Mouse (Mus musculus) liver, adult 10 weeks (tissue): ENCODE data around the gene Dpf1. TPM values are rescaled to one million over a fixed set of nuclear protein-coding genes. Genes with fewer than 3 reads are reported as not detected.

Source experiments
- polyA plus RNA-seq: library from polyadenylated mRNA; stranded (reverse); fragments of 350-450 nt; fragmentation: Illumina TruSeq; extraction: RNeasy Lipid Tissue Mini Kit (QIAGEN cat#74804); gene quantifications from one replicate; pipeline ENCODE4 v1.2.3, GENCODE M21; 2014; ENCODE audit warnings: low read depth, low replicate concordance

The Dpf1 gene
- polyA plus RNA-seq, result not detected

GRCm38 (mm10) chr7:29303738-29304462 lies at the start of gene Dpf1:
Dpf1 (plus strand) TSS chr7:29303951.

DNA sequence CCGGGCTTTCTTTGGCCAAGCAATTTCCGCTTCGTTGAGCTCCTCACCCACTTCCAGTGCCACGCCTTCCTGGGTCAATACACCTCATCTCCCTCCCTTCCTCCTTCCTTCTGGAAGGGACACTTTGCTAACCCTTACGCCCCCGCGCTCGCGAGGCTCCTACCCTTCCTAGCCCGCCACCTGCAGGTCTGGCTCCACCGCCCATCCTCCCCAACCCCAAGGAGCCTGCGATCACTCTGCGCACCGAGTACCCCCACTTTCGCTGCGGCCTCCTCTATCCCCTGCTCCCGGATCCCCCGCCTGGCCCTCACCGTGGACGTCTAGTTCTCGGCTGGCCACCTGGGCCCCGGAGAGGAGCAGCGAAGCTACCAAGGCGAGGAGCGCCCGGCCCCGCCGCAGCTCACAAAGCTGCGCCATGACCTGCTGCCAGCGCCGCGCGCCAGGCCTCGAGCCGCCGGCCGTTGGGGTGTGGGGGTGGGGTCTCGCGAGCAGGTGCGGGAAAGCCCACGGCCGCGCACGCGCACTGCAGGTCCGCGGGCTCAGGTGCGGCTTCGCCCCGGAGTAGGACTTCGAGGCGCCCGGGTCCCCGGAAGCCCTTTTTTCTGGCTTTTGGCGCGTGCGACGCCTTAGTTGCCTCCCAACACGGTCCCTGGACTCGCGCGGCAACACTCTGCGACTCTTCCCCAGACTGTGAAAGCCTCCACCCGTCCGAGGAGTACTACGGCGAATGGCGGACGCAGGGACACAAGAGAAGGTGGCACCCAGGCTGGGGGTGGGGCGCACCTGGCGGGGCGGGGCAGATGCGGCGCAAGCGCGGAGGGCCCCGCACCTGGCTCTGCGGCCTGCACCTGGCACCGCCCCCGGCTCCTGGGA lies 22.3 kb upstream of the Dpf1 start, which contains the start of gene Spint2:
Spint2 (minus strand) TSS at position 712 of the 873 bp plus-strand sequence.

GRCm38 (mm10) chr7:29288942-29289638 lies 14.7 kb upstream of the Dpf1 start, which contains the start of gene Ppp1r14a:
Ppp1r14a (plus strand) TSS chr7:29289308.

Other genes starting within 250 kb of the Dpf1 start
- not detected for gene Ryr1, start 178.8 kb upstream of the Dpf1 start, polyA plus RNA-seq
- 0.11 TPM for gene Rasgrp4, start 169.1 kb upstream of the Dpf1 start, polyA plus RNA-seq
- 2.1 TPM for gene Fam98c, start 147.7 kb upstream of the Dpf1 start, polyA plus RNA-seq
- not detected for gene Ggn, start 133.7 kb upstream of the Dpf1 start, polyA plus RNA-seq
- gene Spred3, start 133.5 kb upstream of the Dpf1 start, polyA plus RNA-seq, result 0.66 TPM
- gene Psmd8, start 123.2 kb upstream of the Dpf1 start, polyA plus RNA-seq, result 69.6 TPM
- not detected for gene Catsperg1, start 89.9 kb upstream of the Dpf1 start, polyA plus RNA-seq
- gene Kcnk6, start 71.4 kb upstream of the Dpf1 start, polyA plus RNA-seq, result 1.7 TPM
- 1.0 TPM for gene Yif1b, start 65.6 kb upstream of the Dpf1 start, polyA plus RNA-seq
- gene 2200002D01Rik, start 55.5 kb upstream of the Dpf1 start, polyA plus RNA-seq, result 4.4 TPM
- gene Spint2, start 22.0 kb upstream of the Dpf1 start, polyA plus RNA-seq, result 13.1 TPM
- gene Ppp1r14a, start 14.6 kb upstream of the Dpf1 start, polyA plus RNA-seq, result not detected
- 1.5 TPM for gene Sipa1l3, start 214.7 kb downstream of the Dpf1 start, polyA plus RNA-seq